Mouse (Mus musculus) embryonic facial prominence, embryonic 12.5 days (tissue): ENCODE measurements around the gene Rbm19. TPM values are rescaled to one million over a fixed set of nuclear protein-coding genes. Genes with fewer than 3 reads are reported as not detected.

Experiments
- ATAC-seq: fragments of 200-750 bp; cut with Nextera tagmentation; 2 replicates; pipeline ENCODE4 v1.8.0; 2017; ENCODE audit not compliant: insufficient number of reproducible peaks, insufficient read depth, low FRiP score, low TSS enrichment
- H3K27ac ChIP-seq: fragments of 300-500 bp; sonication (generic); 2 replicates; pipeline ENCODE4 v1.5.1; 2016; ENCODE audit warnings: mild to moderate bottlenecking
- H3K27me3 ChIP-seq: fragments of 300-500 bp; sonication (generic); 2 replicates; pipeline ENCODE4 v1.6.1; 2016; ENCODE audit warnings: mild to moderate bottlenecking, moderate library complexity
- H3K36me3 ChIP-seq: fragments of 300-500 bp; sonication (generic); 2 replicates; pipeline ENCODE4 v1.6.1; 2016; ENCODE audit warnings: mild to moderate bottlenecking
- H3K4me1 ChIP-seq: fragments of 300-500 bp; sonication (generic); 2 replicates; pipeline ENCODE4 v1.6.1; 2016
- H3K4me2 ChIP-seq: fragments of 300-500 bp; sonication (generic); replicated peaks from 2 replicates; pipeline ENCODE4 v1.6.1; 2016; ENCODE audit warnings: mild to moderate bottlenecking, moderate library complexity
- H3K4me3 ChIP-seq: fragments of 300-500 bp; sonication (generic); 2 replicates; pipeline ENCODE4 v1.5.1; 2016; ENCODE audit warnings: mild to moderate bottlenecking
- H3K9ac ChIP-seq: fragments of 300-500 bp; sonication (generic); 2 replicates; pipeline ENCODE4 v1.6.1; 2016; ENCODE audit warnings: mild to moderate bottlenecking, moderate library complexity
- H3K9me3 ChIP-seq: fragments of 300-500 bp; sonication (generic); 2 replicates; pipeline ENCODE4 v1.6.1; 2016; ENCODE audit warnings: mild to moderate bottlenecking, moderate library complexity
- WGBS: fragments of 180-500 bp; shearing (Covaris S2); methylation state at CpG from one replicate; pipeline ENCODE4 v1.1.7; 2016; 5-methylcytosine and 5-hydroxymethylcytosine counted together
- polyA plus RNA-seq: library from polyadenylated mRNA; unstranded; fragments of >200 nt; fragmentation: Nextera tagmentation; extraction: Ambion mirVana; gene quantifications from 2 replicates; pipeline ENCODE4 v1.2.1, GENCODE M21; 2016

Gene Rbm19
- polyA plus RNA-seq, 1 experiment from 2014 or later: 32.5 TPM

- Histone ChIP-seq H3K27ac (no peak overlapping the region), H3K36me3 (no peaks in the 10 kb centered on the region), H3K9me3 (no peaks in the 10 kb centered on the region), H3K4me3 (peak overlapping the region; percentile 11; the same call in 1 of the 2 replicates), H3K27me3 (peaks cover 33% of the 10 kb centered on the region), H3K9ac (no peak overlapping the region; the same call in 1 of the 2 replicates), H3K4me2 (peak overlapping the region; percentile 46), H3K4me1 (peaks cover 13% of the 10 kb centered on the region)
- ATAC-seq: no peak
- 3% methylated on average over 17 of the region's 17 CpGs for WGBS
Measured at GRCm38 (mm10) chr5:120211182-120211581, 94.9 kb downstream of the Rbm19 start.

GRCm38 (mm10) chr5:120214511-120214910, 98.2 kb downstream of the Rbm19 start:
- peaks cover 26% of the 10 kb centered on the region for H3K27me3 ChIP-seq
- no peak overlapping the region for H3K4me3 ChIP-seq
- H3K4me1 ChIP-seq: peaks cover 15% of the 10 kb centered on the region
- WGBS: 76% methylated on average over 3 of the region's 3 CpGs
- H3K9ac ChIP-seq: no peak overlapping the region
- H3K36me3 ChIP-seq: no peaks in the 10 kb centered on the region
- H3K4me2 ChIP-seq: no peak overlapping the region
- H3K27ac ChIP-seq: no peak overlapping the region
- H3K9me3 ChIP-seq: no peaks in the 10 kb centered on the region
- no peak for ATAC-seq

GRCm38 (mm10) chr5:120221216-120221615, 105.0 kb downstream of the Rbm19 start:
- Histone ChIP-seq H3K9ac (no peak overlapping the region), H3K9me3 (no peaks in the 10 kb centered on the region), H3K4me3 (no peak overlapping the region), H3K4me2 (no peak overlapping the region), H3K27me3 (peaks cover 8% of the 10 kb centered on the region), H3K4me1 (0 out of 2 replicates have a peak, but pooled peaks cover 5% of the 10 kb centered on the region), H3K27ac (no peak overlapping the region), H3K36me3 (no peaks in the 10 kb centered on the region)
- WGBS: 10% methylated on average over 4 of the region's 4 CpGs
- no peak for ATAC-seq

GRCm38 (mm10) chr5:120225383-120225782, 109.1 kb downstream of the Rbm19 start:
- no peak overlapping the region for H3K9ac ChIP-seq
- no peak for ATAC-seq
- H3K4me3 ChIP-seq: no peak overlapping the region
- 0 out of 2 replicates have a peak, but pooled peaks cover 2% of the 10 kb centered on the region for H3K4me1 ChIP-seq
- H3K9me3 ChIP-seq: no peaks in the 10 kb centered on the region
- H3K36me3 ChIP-seq: no peaks in the 10 kb centered on the region
- no peak overlapping the region for H3K27ac ChIP-seq
- peaks cover 2% of the 10 kb centered on the region for H3K27me3 ChIP-seq
- WGBS: 15% methylated on average over 14 of the region's 14 CpGs
- H3K4me2 ChIP-seq: no peak overlapping the region

- 49% methylated on average over 20 of the region's 20 CpGs for WGBS
- no peaks in the 10 kb centered on the region for H3K9me3 ChIP-seq
- ATAC-seq: no peak
- H3K36me3 ChIP-seq: no peaks in the 10 kb centered on the region
- H3K27ac ChIP-seq: no peak overlapping the region
- H3K9ac ChIP-seq: no peak overlapping the region
- H3K4me3 ChIP-seq: no peak overlapping the region
- H3K4me1 ChIP-seq: peaks cover 14% of the 10 kb centered on the region
- H3K27me3 ChIP-seq: peaks cover 11% of the 10 kb centered on the region
- no peak overlapping the region for H3K4me2 ChIP-seq
Measured at GRCm38 (mm10) chr5:120228613-120229409, 112.5 kb downstream of the Rbm19 start.

GRCm38 (mm10) chr5:120231435-120232147, 115.3 kb downstream of the Rbm19 start:
- H3K4me2 ChIP-seq: peak overlapping the region; percentile 60
- no peaks in the 10 kb centered on the region for H3K36me3 ChIP-seq
- peaks cover 11% of the 10 kb centered on the region for H3K27me3 ChIP-seq
- no peaks in the 10 kb centered on the region for H3K9me3 ChIP-seq
- H3K4me3 ChIP-seq: peak overlapping the region; percentile 23
- ATAC-seq: no peak
- peaks cover 12% of the 10 kb centered on the region for H3K4me1 ChIP-seq
- 2% methylated on average over 25 of the region's 25 CpGs for WGBS
- no peak overlapping the region for H3K27ac ChIP-seq
- H3K9ac ChIP-seq: no peak overlapping the region

- WGBS: 66% methylated on average over 5 of the region's 5 CpGs
- H3K27me3 ChIP-seq: peaks cover 23% of the 10 kb centered on the region
- no peak overlapping the region for H3K9ac ChIP-seq
- no peaks in the 10 kb centered on the region for H3K9me3 ChIP-seq
- H3K4me1 ChIP-seq: peaks cover 12% of the 10 kb centered on the region
- ATAC-seq: no peak
- H3K27ac ChIP-seq: no peak overlapping the region
- H3K36me3 ChIP-seq: no peaks in the 10 kb centered on the region
- no peak overlapping the region for H3K4me2 ChIP-seq
- H3K4me3 ChIP-seq: no peak overlapping the region
Measured at GRCm38 (mm10) chr5:120235147-120235546, 118.9 kb downstream of the Rbm19 start.

- Histone ChIP-seq H3K9ac (no peak overlapping the region), H3K27me3 (peaks cover 22% of the 10 kb centered on the region), H3K9me3 (no peaks in the 10 kb centered on the region), H3K27ac (no peak overlapping the region), H3K4me3 (no peak overlapping the region), H3K4me1 (peaks cover 12% of the 10 kb centered on the region), H3K36me3 (no peaks in the 10 kb centered on the region), H3K4me2 (no peak overlapping the region)
- WGBS: 68% methylated on average over 11 of the region's 11 CpGs
- no peak for ATAC-seq
Measured at GRCm38 (mm10) chr5:120235571-120235970, 119.3 kb downstream of the Rbm19 start.

- Histone ChIP-seq H3K36me3 (no peaks in the 10 kb centered on the region), H3K4me3 (no peak overlapping the region), H3K4me2 (no peak overlapping the region), H3K9me3 (no peaks in the 10 kb centered on the region), H3K4me1 (no peaks in the 10 kb centered on the region), H3K27me3 (peaks cover 19% of the 10 kb centered on the region; the same call in 1 of the 2 replicates), H3K9ac (no peak overlapping the region), H3K27ac (no peak overlapping the region)
- 92% methylated on average over 7 of the region's 7 CpGs for WGBS
- no peak for ATAC-seq
Measured at GRCm38 (mm10) chr5:120240071-120240470, 123.8 kb downstream of the Rbm19 start.

- Histone ChIP-seq H3K9me3 (no peaks in the 10 kb centered on the region), H3K27me3 (peaks cover 20% of the 10 kb centered on the region), H3K4me3 (no peak overlapping the region), H3K36me3 (no peaks in the 10 kb centered on the region), H3K9ac (no peak overlapping the region), H3K27ac (no peak overlapping the region), H3K4me1 (no peaks in the 10 kb centered on the region), H3K4me2 (no peak overlapping the region)
- no peak for ATAC-seq
- WGBS: 81% methylated on average over 5 of the region's 5 CpGs
Measured at GRCm38 (mm10) chr5:120245336-120245735, 129.1 kb downstream of the Rbm19 start.
